Mouse (Mus musculus): ENCODE data around the gene Mtor. TPM values are rescaled to one million over a fixed set of nuclear protein-coding genes. Genes with fewer than 3 reads are reported as not detected.

Gene Mtor
- total RNA-seq (2023): 10 to 100 TPM; 47.8 to 49.5 TPM

GRCm38 (mm10) chr4:148448179-148448852 is at the start of gene Mtor:
TSS of gene Mtor (plus strand) at chr4:148448611.

GRCm38 (mm10) chr4:148444250-148444967 is 4.0 kb upstream of the Mtor start, which contains the start of gene Ubiad1:
TSS of gene Ubiad1 (minus strand) at chr4:148444771.

GRCm38 (mm10) chr4:148500410-148500867 is 52.0 kb downstream of the Mtor start, which contains the start of gene Angptl7:
TSS of gene Angptl7 (minus strand) at chr4:148500460.

GRCm38 (mm10) chr4:148558297-148559000 is 110.0 kb downstream of the Mtor start, which contains the start of gene Exosc10:
TSS of gene Exosc10 (plus strand) at chr4:148558429.

GRCm38 (mm10) chr4:148591171-148591630 is 142.8 kb downstream of the Mtor start, which contains the start of gene Srm:
TSS of gene Srm (plus strand) at chr4:148591503.

GRCm38 (mm10) chr4:148602357-148603120 is 154.1 kb downstream of the Mtor start, which contains the start of gene Masp2:
TSS of gene Masp2 (plus strand) at chr4:148602554.

Other genes starting within 250 kb of the Mtor start
- not detected for gene Disp3, start 160.6 kb upstream of the Mtor start, total RNA-seq (2023)
- gene Ubiad1, start 3.8 kb upstream of the Mtor start, total RNA-seq (2023): 1 to 10 TPM; 7.1 to 7.4 TPM
- under 1 TPM in 1 of 2 experiments, not detected in 1; 0.26 TPM for gene Angptl7, start 51.8 kb downstream of the Mtor start, total RNA-seq (2023)
- gene Exosc10, start 109.8 kb downstream of the Mtor start, total RNA-seq (2023): 100 to 1,000 TPM; 103 to 115 TPM
- 10 to 100 TPM; 39.9 to 49.6 TPM for gene Srm, start 142.9 kb downstream of the Mtor start, total RNA-seq (2023)
- gene Masp2, start 153.9 kb downstream of the Mtor start, total RNA-seq (2023): 1 to 10 TPM; 1.9 TPM
- gene Tardbp, start 178.4 kb downstream of the Mtor start, total RNA-seq (2023): 100 to 1,000 TPM; 338 to 366 TPM
- gene Gm572, start 194.7 kb downstream of the Mtor start, total RNA-seq (2023): not detected

Data from T-cell, adult 66 days (primary cell).